Mouse (Mus musculus) limb, embryonic 11.5 days (tissue): ENCODE data around the gene Actr10. TPM values are rescaled to one million over a fixed set of nuclear protein-coding genes. Genes with fewer than 3 reads are reported as not detected.
A peak's percentile ranks its signal among the peaks of the same experiment; 100 is the strongest.

Experiments used
- ATAC-seq: fragments of 200-750 bp; cut with Nextera tagmentation; 2 replicates; pipeline ENCODE4 v1.8.0; 2017; ENCODE audit warnings: low read depth; ENCODE audit not compliant: insufficient number of reproducible peaks, low FRiP score, low TSS enrichment
- DNase-seq: peaks from one replicate; pipeline ENCODE4 v3.0.0-alpha.2; 2015; ENCODE audit warnings: low spot score
- H3K27ac ChIP-seq: fragments of 300-500 bp; sonication (generic); replicated peaks from 2 replicates; pipeline ENCODE4 v1.5.1; 2014; ENCODE audit warnings: low read depth, mild to moderate bottlenecking, low read length
- H3K27me3 ChIP-seq: fragments of 300-500 bp; sonication (generic); 2 replicates; pipeline ENCODE4 v1.6.1; 2014; ENCODE audit warnings: mild to moderate bottlenecking, low read length, mixed read lengths; ENCODE audit not compliant: control insufficient read depth, insufficient read depth
- H3K36me3 ChIP-seq: fragments of 300-500 bp; sonication (generic); 2 replicates; pipeline ENCODE4 v1.6.1; 2014; ENCODE audit warnings: mild to moderate bottlenecking, low read length, moderate library complexity, mixed read lengths; ENCODE audit not compliant: control insufficient read depth, insufficient read depth
- H3K4me1 ChIP-seq: fragments of 300-500 bp; sonication (generic); 2 replicates; pipeline ENCODE4 v1.6.1; 2014; ENCODE audit warnings: low read length, mixed read lengths; ENCODE audit not compliant: control insufficient read depth, insufficient read depth
- H3K4me2 ChIP-seq: fragments of 300-500 bp; sonication (generic); 2 replicates; pipeline ENCODE4 v1.6.1; 2014; ENCODE audit warnings: low read depth, mild to moderate bottlenecking, moderate library complexity; ENCODE audit not compliant: severe bottlenecking
- H3K4me3 ChIP-seq: fragments of 300-500 bp; sonication (generic); 2 replicates; pipeline ENCODE4 v1.5.1; 2014; ENCODE audit warnings: low read depth, low read length
- H3K9ac ChIP-seq: fragments of 300-500 bp; sonication (generic); 2 replicates; pipeline ENCODE4 v1.6.1; 2014; ENCODE audit warnings: mild to moderate bottlenecking, low read length
- H3K9me3 ChIP-seq: fragments of 300-500 bp; sonication (generic); 2 replicates; pipeline ENCODE4 v1.6.1; 2016; ENCODE audit warnings: low read length; ENCODE audit not compliant: control insufficient read depth
- WGBS: fragments of 180-500 bp; shearing (Covaris S2); extraction: QIAGEN DNeasy Blood & Tissue Kit; methylation state at CpG from one replicate; pipeline ENCODE4 v1.1.7; 2014; 5-methylcytosine and 5-hydroxymethylcytosine counted together
- polyA plus RNA-seq: library from polyadenylated mRNA; unstranded; fragments of >200 nt; fragmentation: Nextera tagmentation; extraction: Ambion mirVana; gene quantifications from 2 replicates; pipeline ENCODE4 v1.2.1, GENCODE M21; 2014

Gene Actr10
- polyA plus RNA-seq, result 266 and 287 TPM in 2 replicates

- peak; percentile 98 for DNase-seq
- WGBS, result under 1% methylated on average over 59 of the region's 59 CpGs
- Histone ChIP-seq H3K27ac (peak within 1 kb of the TSS; percentile 87), H3K27me3 (no peaks in the 10 kb centered on the region), H3K4me3 (peak within 1 kb of the TSS; percentile 75), H3K9me3 (no peaks in the 10 kb centered on the region), H3K4me1 (no peaks in the 10 kb centered on the region), H3K4me2 (peak within 1 kb of the TSS; percentile 58), H3K9ac (peak within 1 kb of the TSS; percentile 85), H3K36me3 (no peaks in the 10 kb centered on the region; the same call in 1 of the 2 replicates)
- peak; percentile 95 for ATAC-seq
These were observed at the start of gene Actr10 for GRCm38 (mm10) chr12:70937571-70938384. Actr10 (plus strand) TSS chr12:70937857.

GRCm38 (mm10) chr12:70890405-70890804 lies 47.3 kb upstream of the Actr10 start:
- 84% methylated on average over 5 of the region's 5 CpGs for WGBS
- Histone ChIP-seq H3K27ac (no peak overlapping the region), H3K4me2 (no peak overlapping the region), H3K9me3 (no peaks in the 10 kb centered on the region), H3K36me3 (peaks cover 12% of the 10 kb centered on the region; the same call in 1 of the 2 replicates), H3K4me1 (no peaks in the 10 kb centered on the region), H3K27me3 (no peaks in the 10 kb centered on the region), H3K9ac (no peak overlapping the region), H3K4me3 (no peak overlapping the region)
- no peak for DNase-seq
- ATAC-seq, result no peak

- ATAC-seq, result no peak
These were observed 46.7 kb upstream of the Actr10 start for GRCm38 (mm10) chr12:70890874-70891470.

GRCm38 (mm10) chr12:70895275-70895674 lies 42.4 kb upstream of the Actr10 start:
- Histone ChIP-seq H3K9ac (no peak overlapping the region), H3K9me3 (no peaks in the 10 kb centered on the region), H3K4me3 (no peak overlapping the region), H3K4me1 (no peaks in the 10 kb centered on the region), H3K27ac (no peak overlapping the region), H3K36me3 (peaks cover 16% of the 10 kb centered on the region; the same call in 1 of the 2 replicates), H3K27me3 (no peaks in the 10 kb centered on the region), H3K4me2 (no peak overlapping the region)
- ATAC-seq (no peak), DNase-seq (no peak)
- WGBS, result 90% methylated on average over 7 of the region's 7 CpGs

More at GRCm38 (mm10) chr12:70890874-70891470, 46.7 kb upstream of the Actr10 start:
- Histone ChIP-seq H3K9ac (no peak overlapping the region), H3K4me2 (no peak overlapping the region), H3K9me3 (no peaks in the 10 kb centered on the region), H3K4me1 (no peaks in the 10 kb centered on the region), H3K4me3 (no peak overlapping the region), H3K27ac (no peak overlapping the region), H3K27me3 (no peaks in the 10 kb centered on the region), H3K36me3 (peaks cover 12% of the 10 kb centered on the region; the same call in 1 of the 2 replicates)
- DNase-seq, result no peak
- 93% methylated on average over 8 of the region's 8 CpGs for WGBS

- no peaks in the 10 kb centered on the region for H3K9me3 ChIP-seq
- peaks cover 13% of the 10 kb centered on the region; the same call in 1 of the 2 replicates for H3K36me3 ChIP-seq
- H3K27me3 ChIP-seq, result no peaks in the 10 kb centered on the region
- no peak overlapping the region for H3K9ac ChIP-seq
- no peak overlapping the region for H3K27ac ChIP-seq
- ATAC-seq (no peak), DNase-seq (no peak)
- H3K4me1 ChIP-seq, result no peaks in the 10 kb centered on the region
- no peak overlapping the region for H3K4me2 ChIP-seq
- no peak overlapping the region for H3K4me3 ChIP-seq
- WGBS, result 89% methylated on average over 10 of the region's 10 CpGs
These were observed 41.6 kb upstream of the Actr10 start for GRCm38 (mm10) chr12:70896068-70896467.

- no peak overlapping the region for H3K4me3 ChIP-seq
- H3K36me3 ChIP-seq, result peaks cover 10% of the 10 kb centered on the region; the same call in 1 of the 2 replicates
- no peak overlapping the region for H3K27ac ChIP-seq
- no peaks in the 10 kb centered on the region for H3K4me1 ChIP-seq
- no peaks in the 10 kb centered on the region for H3K27me3 ChIP-seq
- H3K4me2 ChIP-seq, result no peak overlapping the region
- ATAC-seq (no peak), DNase-seq (peak; percentile 38)
- 84% methylated on average over 8 of the region's 8 CpGs for WGBS
- H3K9ac ChIP-seq, result no peak overlapping the region
- no peaks in the 10 kb centered on the region for H3K9me3 ChIP-seq
These were observed 40.2 kb upstream of the Actr10 start for GRCm38 (mm10) chr12:70897434-70897833.

GRCm38 (mm10) chr12:70898450-70898849 lies 39.2 kb upstream of the Actr10 start:
- ATAC-seq, result no peak
- Histone ChIP-seq H3K36me3 (0 out of 2 replicates have a peak, but pooled peaks cover 7% of the 10 kb centered on the region), H3K27me3 (no peaks in the 10 kb centered on the region), H3K9me3 (no peaks in the 10 kb centered on the region), H3K4me1 (no peaks in the 10 kb centered on the region), H3K4me2 (no peak overlapping the region), H3K27ac (no peak overlapping the region), H3K4me3 (no peak overlapping the region), H3K9ac (no peak overlapping the region)
- WGBS, result 90% methylated on average over 8 of the region's 8 CpGs
- no peak for DNase-seq

- Histone ChIP-seq H3K9me3 (no peaks in the 10 kb centered on the region), H3K4me1 (no peaks in the 10 kb centered on the region), H3K4me2 (no peak overlapping the region), H3K27ac (no peak overlapping the region), H3K36me3 (0 out of 2 replicates have a peak, but pooled peaks cover 4% of the 10 kb centered on the region), H3K4me3 (no peak overlapping the region), H3K9ac (no peak overlapping the region), H3K27me3 (no peaks in the 10 kb centered on the region)
- DNase-seq, result no peak
- ATAC-seq, result no peak
- WGBS, result 89% methylated on average over 10 of the region's 10 CpGs
These were observed 33.2 kb upstream of the Actr10 start for GRCm38 (mm10) chr12:70904471-70904870.
